Mouse (Mus musculus) G1E (cell line): ENCODE results near the gene Tmem116. TPM values are rescaled to one million over a fixed set of nuclear protein-coding genes. Genes with fewer than 3 reads are reported as not detected.

ENCODE experiments used
- ATAC-seq: 2 replicates; pipeline ENCODE4 v1.8.0; 2016; ENCODE audit warnings: mild to moderate bottlenecking; ENCODE audit not compliant: insufficient number of reproducible peaks, poor library complexity, low FRiP score, severe bottlenecking; ENCODE audit errors: extremely low read depth
- DNase-seq: peaks from one replicate; pipeline ENCODE4 v3.0.0; 2012; ENCODE audit warnings: low spot score
- H3K27me3 ChIP-seq: 2 replicates; pipeline ENCODE4 v1.6.1; 2012; ENCODE audit warnings: mild to moderate bottlenecking, low read length, inconsistent platforms; ENCODE audit not compliant: insufficient read depth
- H3K36me3 ChIP-seq: replicated peaks from 2 replicates; pipeline ENCODE3; 2012; ENCODE audit warnings: mild to moderate bottlenecking, inconsistent platforms
- H3K4me1 ChIP-seq: 2 replicates; pipeline ENCODE4 v1.6.1; 2012; ENCODE audit warnings: low read depth, low read length, inconsistent platforms, mixed read lengths; ENCODE audit not compliant: insufficient read depth
- H3K4me3 ChIP-seq: 2 replicates; pipeline ENCODE4 v1.5.1; 2012; ENCODE audit warnings: low read depth, mild to moderate bottlenecking, inconsistent platforms, low read length, moderate library complexity, mixed read lengths
- H3K9me3 ChIP-seq: replicated peaks from 2 replicates; pipeline ENCODE4 v1.6.1; 2012; ENCODE audit warnings: inconsistent platforms
- CTCF ChIP-seq: IDR thresholded peaks from 2 replicates; pipeline ENCODE4 v1.5.1; 2012; ENCODE audit warnings: low read depth, low read length, inconsistent platforms, mixed read lengths
- GATA1 ChIP-seq: IDR thresholded peaks from 2 replicates; pipeline ENCODE4 v1.6.1; 2012; ENCODE audit warnings: borderline replicate concordance, low read length, inconsistent platforms, mixed read lengths
- GATA2 ChIP-seq: IDR thresholded peaks from 2 replicates; pipeline ENCODE4 v1.6.1; 2012; ENCODE audit warnings: low read depth, low read length, inconsistent platforms, borderline replicate concordance
- POLR2AphosphoS5 ChIP-seq: IDR thresholded peaks from 2 replicates; pipeline ENCODE4 v1.6.1; 2012; ENCODE audit warnings: low read depth, low read length, inconsistent platforms; ENCODE audit not compliant: insufficient replicate concordance
- TAL1 ChIP-seq: conservative IDR thresholded peaks from 2 replicates; pipeline ENCODE4 v1.6.1; 2012; ENCODE audit warnings: low read depth, low read length, inconsistent platforms, mixed read lengths
- polyA plus RNA-seq: library from polyadenylated mRNA; stranded (reverse); fragments of >175 nt; gene quantifications from 2 replicates; pipeline ENCODE4 v1.2.3, GENCODE M21; 2012
- total RNA-seq, 2 experiments: library from RNA; stranded (forward) in 1 of 2; stranded (reverse) in 1 of 2; fragments of 200-1000 nt in 1 of 2; fragments of >200 nt in 1 of 2; fragmentation: Nextera tagmentation in 1 of 2; gene quantifications; 2 replicates each; pipeline ENCODE4 v1.2.3; 2014 to 2017

Gene Tmem116
- total and polyA plus RNA-seq, 3 experiments: 2.6 to 10.6 (median 6.1) TPM

DNA sequence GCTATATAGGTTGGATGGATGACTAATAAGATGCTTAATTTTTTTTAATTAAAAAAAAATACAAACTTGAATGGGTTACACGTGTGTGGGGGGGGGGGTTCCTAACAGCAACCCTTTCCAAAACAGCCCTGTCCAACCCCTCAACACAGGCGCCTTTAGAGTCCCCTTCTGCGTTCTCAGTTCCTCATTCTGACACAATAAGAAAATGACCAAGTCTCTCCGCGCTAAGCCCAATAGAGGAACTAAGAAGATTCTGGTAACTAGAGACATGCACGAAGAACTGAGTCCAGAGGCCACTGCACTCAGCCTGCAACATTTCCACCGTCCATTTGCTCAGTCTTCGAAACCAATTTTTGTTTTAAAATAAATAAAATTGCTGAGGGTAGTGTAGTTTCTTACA, 490 bp upstream of the Tmem116 start:
- Histone ChIP-seq H3K9me3 (no peaks in the 10 kb centered on the region), H3K27me3 (no peaks in the 10 kb centered on the region), H3K36me3 (peaks cover 70% of the 10 kb centered on the region), H3K4me3 (peak overlapping the region; percentile 100), H3K4me1 (peaks cover 82% of the 10 kb centered on the region)
- DNase-seq: peak; percentile 56
- ATAC-seq: peak; percentile 47; the same call in 1 of the 2 replicates
- TF ChIP-seq POLR2AphosphoS5 (no peak), TAL1 (no peak), GATA2 (no peak), CTCF (no peak)

DNA sequence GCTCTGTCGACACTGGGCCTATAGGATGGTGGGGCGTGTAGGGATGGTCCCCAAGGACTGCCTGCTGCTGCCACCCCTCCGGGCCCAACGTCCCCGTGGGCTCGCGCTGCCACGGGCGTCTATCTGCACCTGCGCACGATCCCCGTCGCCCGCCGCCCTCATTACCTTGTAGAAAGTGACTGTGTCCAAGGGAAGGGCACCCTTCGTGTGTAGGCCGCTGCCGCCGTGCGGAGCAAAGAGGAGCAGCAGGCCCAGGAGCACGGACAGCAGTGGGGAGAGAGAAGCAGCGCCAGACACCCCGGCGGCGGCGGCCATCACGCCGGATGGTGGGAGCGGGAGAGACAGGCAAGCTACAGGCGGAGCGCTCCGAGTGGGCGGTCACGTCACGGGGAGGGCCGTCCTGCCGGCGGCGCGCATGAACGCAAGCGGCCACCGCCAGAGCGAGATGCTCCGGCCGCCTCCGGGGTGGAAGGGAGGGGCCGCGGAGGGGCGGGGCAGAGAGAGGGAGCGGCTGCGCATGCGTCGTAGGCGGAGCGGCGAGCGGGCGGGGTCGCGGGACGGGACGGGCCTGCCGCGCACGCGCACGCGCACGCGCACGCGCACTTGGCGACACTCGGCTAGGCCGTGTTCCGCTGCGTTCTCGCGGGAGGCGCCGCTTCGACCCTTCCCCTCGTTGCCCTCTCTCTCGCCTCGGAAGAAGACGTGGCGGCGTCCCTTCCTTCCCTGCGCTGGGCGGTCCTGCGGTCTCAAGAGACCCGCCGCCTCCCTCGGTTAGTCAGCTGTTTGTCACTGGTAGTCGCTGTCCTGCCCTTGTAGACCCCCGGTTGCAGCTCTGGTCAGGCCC, 555 bp downstream of the Tmem116 start, which contains the start of gene Erp29:
TSS of gene Erp29 (minus strand) at position 481 of the 844 bp plus-strand sequence.
- ATAC-seq (peak; percentile 62), DNase-seq (peak; percentile 95)
- Histone ChIP-seq H3K27me3 (no peaks in the 10 kb centered on the region), H3K9me3 (no peaks in the 10 kb centered on the region), H3K4me1 (peaks cover 77% of the 10 kb centered on the region), H3K36me3 (peaks cover 60% of the 10 kb centered on the region), H3K4me3 (peak within 1 kb of the TSS; percentile 100)
- no peak for TF ChIP-seq TAL1
- TF ChIP-seq CTCF: no peak
- TF ChIP-seq GATA1: no peak
- TF ChIP-seq POLR2AphosphoS5: no peak
- TF ChIP-seq GATA2: no peak

DNA sequence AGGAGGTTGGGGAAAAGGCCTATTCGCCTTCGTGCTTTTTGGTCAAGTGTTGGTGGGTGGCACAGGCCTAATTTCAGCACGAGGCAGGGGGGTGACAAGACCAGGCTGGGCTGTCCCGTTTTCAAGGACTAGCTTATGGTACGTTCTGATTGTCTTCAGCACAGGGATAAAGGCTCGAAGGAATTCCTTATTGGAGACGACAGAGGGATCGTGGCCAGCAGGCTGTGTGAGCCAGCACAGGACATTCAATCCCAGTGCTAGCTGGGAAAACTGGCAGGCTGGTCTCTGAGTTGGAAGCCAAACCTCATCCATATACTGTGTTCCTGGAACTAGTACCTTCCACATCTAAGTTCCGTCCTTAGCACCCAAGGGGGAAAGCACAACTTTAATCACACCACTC, 1.2 kb downstream of the Tmem116 start:
- Histone ChIP-seq H3K4me1 (peaks cover 73% of the 10 kb centered on the region), H3K4me3 (peak overlapping the region; percentile 100), H3K27me3 (no peaks in the 10 kb centered on the region), H3K9me3 (no peaks in the 10 kb centered on the region), H3K36me3 (peaks cover 53% of the 10 kb centered on the region)
- DNase-seq (no peak), ATAC-seq (no peak)
- TF ChIP-seq GATA1: no peak
- TF ChIP-seq GATA2: no peak
- TF ChIP-seq POLR2AphosphoS5: no peak
- TF ChIP-seq TAL1: no peak
- no peak for TF ChIP-seq CTCF

DNA sequence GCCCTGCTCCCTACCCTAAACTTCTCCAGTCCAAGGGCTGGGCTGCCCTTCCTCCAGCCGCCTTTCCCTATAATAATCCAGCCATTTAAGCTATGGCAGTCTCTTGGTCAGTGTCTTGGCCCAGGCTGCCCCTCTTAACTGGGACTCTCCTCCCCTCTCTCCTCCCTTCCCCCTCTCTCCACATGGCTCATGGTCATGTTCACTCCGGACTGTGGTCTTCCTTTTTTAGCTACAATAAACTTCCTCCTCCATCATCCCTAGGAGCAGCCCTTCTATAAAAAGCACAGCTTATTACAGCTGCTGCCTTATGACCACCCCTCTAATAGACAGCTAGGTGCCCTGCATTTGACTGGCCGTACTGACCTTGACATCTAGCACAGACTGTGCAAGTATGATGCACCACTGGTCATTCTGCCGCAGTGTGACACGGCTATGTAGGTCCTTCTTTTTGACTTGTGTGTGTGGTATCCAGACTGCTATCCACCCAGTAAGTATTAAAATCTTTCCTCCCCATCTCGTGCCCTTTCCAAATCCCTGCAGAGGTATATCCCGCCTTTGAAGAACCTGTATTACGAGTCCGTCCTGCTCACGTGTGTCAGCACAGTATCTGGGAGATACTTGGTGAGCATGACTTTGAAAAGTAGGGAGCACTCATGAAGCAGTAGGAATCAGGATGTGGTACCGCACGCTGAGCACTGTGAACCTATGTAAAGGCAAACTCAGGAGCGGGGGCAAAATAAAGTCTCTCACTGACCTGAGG, 2.2 kb downstream of the Tmem116 start:
- no peak overlapping the region; the same call in 1 of the 2 replicates for H3K4me3 ChIP-seq
- TF ChIP-seq POLR2AphosphoS5 (no peak), GATA1 (no peak), TAL1 (no peak), GATA2 (no peak), CTCF (no peak)
- H3K9me3 ChIP-seq: no peaks in the 10 kb centered on the region
- ATAC-seq (no peak), DNase-seq (no peak)
- no peaks in the 10 kb centered on the region for H3K27me3 ChIP-seq
- H3K4me1 ChIP-seq: peaks cover 65% of the 10 kb centered on the region
- peaks cover 43% of the 10 kb centered on the region for H3K36me3 ChIP-seq

DNA sequence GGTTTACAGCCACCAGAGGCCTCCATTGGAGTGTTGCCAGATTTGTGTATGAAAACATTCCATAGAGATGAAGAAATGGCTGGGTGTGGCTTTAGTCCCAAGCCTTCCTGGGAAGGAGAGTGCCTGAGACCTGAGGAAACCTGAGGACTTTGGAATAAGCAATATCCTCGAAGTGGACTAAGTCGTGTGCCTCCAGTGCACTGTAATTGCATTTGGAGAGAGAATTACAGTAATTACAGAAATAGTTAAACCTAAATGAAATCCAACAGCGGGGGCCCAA, 2.8 kb downstream of the Tmem116 start:
- Histone ChIP-seq H3K4me1 (peaks cover 60% of the 10 kb centered on the region), H3K36me3 (peaks cover 38% of the 10 kb centered on the region), H3K4me3 (no peak overlapping the region), H3K9me3 (no peaks in the 10 kb centered on the region), H3K27me3 (no peaks in the 10 kb centered on the region)
- ATAC-seq (no peak), DNase-seq (no peak)
- TF ChIP-seq TAL1: no peak
- no peak for TF ChIP-seq GATA2
- TF ChIP-seq CTCF: no peak
- no peak for TF ChIP-seq POLR2AphosphoS5
- no peak for TF ChIP-seq GATA1

DNA sequence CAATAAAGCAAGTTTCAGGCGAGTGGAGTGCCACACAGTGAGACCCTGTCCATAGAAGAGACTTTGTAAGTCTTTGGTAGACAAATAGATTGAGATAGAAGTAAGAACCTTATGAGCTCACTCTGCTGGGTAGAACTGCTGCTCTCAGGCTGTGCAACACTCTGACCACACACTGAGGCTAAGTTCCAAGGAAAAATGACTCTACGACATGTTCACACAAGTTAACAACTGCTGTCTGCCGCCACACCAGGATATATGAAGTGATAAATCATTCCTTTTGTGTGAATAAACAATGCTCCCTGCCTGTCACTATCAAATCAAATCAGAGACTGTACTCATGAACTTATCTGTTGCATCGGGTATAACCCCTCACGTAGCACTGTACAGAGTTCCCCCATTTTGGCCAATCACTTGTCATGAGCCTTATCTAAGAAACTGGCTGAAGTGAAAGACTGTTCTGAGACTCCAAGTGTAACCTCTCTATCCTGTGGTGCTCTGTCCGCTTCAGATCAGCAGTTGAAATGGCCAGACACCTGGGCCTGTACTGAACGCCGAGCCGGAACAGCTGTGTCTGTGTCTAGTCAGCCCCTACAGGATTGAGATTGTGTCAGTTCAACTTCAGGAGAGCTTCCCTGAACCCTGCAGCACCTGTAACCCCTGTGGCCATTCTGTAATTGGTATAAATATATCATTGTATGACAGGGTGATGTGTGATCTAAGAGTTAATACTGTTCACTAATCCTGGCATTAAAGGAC, 4.0 kb downstream of the Tmem116 start:
- no peak for TF ChIP-seq TAL1
- no peak for TF ChIP-seq POLR2AphosphoS5
- TF ChIP-seq GATA1: no peak
- TF ChIP-seq GATA2: no peak
- TF ChIP-seq CTCF: no peak
- ATAC-seq: no peak
- no peak overlapping the region; the same call in 1 of the 2 replicates for H3K4me3 ChIP-seq
- H3K27me3 ChIP-seq: no peaks in the 10 kb centered on the region; the same call in 1 of the 2 replicates
- peaks cover 50% of the 10 kb centered on the region for H3K4me1 ChIP-seq
- DNase-seq: no peak
- peaks cover 28% of the 10 kb centered on the region for H3K36me3 ChIP-seq
- peaks cover 8% of the 10 kb centered on the region for H3K9me3 ChIP-seq
